Mouse (Mus musculus): ENCODE results near the gene Btbd8. TPM values are rescaled to one million over a fixed set of nuclear protein-coding genes. Genes with fewer than 3 reads are reported as not detected.

Gene Btbd8
- polyA plus RNA-seq, 1 experiment from 2014 or later: 3.6 TPM

DNA sequence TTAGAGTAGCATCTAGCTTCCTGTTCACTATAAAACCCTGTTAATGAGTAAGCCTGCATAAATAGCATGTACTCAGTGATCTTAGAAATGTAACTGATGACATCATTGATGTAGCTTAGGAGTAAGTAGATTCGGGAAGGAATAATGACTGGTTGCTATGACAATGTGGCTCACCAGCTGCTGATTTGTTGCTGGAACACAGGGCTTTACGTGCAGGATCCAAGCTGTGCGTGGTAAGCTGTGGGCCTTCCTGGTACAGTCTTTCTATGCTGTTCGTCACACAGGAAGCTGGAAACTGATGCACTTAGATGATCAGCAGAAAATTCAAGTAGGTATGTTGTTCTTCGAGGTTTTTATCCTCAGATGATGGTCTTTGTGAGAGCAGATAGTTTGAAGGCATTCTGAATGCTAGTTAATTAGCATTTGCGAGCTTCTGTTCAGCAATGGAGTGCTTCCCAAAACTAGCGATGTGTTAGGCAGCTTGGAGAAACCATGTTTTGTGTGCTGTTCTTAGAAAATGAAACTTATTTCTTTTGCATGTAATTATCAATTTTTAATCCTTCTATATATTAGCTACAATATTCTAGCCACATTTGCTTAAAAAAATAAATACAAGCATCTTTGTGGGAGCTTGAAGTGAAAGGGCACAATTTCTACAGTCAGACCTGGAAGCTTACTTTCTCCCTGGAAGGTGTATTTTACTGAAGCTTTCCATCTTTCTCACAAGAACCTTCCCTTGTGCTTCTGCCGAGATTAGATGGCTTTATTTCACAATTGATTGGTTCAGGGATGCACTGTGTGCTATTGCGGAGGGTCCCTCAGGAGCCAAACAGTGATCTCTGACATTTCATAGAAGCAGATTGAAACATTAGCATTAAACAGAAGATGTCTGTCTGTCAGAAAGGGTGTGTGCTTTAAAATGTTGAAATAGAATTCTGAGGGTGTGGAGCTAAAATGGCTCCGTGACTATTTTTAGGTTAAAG lies 60.0 kb downstream of the Btbd8 start:
- Histone ChIP-seq H3K9ac (ENCODE audit: low read depth, low read length) (no peak overlapping the region), H3K4me1 (ENCODE audit: control insufficient read depth, insufficient read depth, low read length) (no peaks in the 10 kb centered on the region), H3K9me3 (replicated peaks; ENCODE audit: control insufficient read depth, low read length) (0 out of 2 replicates have a peak, but pooled peaks cover 3% of the 10 kb centered on the region), H3K27me3 (ENCODE audit: control insufficient read depth, insufficient read depth, low read length) (no peaks in the 10 kb centered on the region), H3K4me2 (no peak overlapping the region), H3K36me3 (ENCODE audit: control insufficient read depth, insufficient read depth, low read length) (no peaks in the 10 kb centered on the region), H3K4me3 (ENCODE audit: low read depth, low read length) (no peak overlapping the region), H3K27ac (ENCODE audit: low read depth, low read length) (no peak overlapping the region)
- ATAC-seq (replicated peaks; ENCODE audit: insufficient number of reproducible peaks, low FRiP score, low TSS enrichment): no peak
- 73% methylated on average over 10 of the region's 10 CpGs for WGBS (ENCODE audit: insufficient replicate concordance)

DNA sequence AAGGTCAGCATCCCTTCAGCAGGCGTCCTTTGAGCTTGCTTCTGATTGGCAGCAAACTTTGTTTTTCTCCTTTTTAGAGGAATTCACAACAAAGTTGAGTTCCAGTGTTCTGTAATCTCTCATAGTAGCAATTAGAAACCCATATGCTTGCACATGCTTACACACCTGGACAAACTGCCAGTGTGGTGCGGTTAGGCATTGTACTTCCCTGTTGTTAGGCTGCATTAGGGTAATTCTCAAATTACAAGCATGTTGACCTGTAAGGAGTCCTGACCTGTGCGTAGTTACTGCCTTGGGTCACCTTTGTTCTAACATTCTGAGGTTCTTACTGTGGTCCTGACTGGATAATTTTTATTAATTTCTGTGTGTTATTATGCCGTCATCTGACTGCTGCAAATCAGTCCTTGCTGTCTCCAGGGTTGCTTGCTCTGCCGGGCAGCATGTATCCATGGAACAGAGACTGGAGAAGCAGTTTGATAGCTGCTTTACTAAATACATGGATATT lies 61.1 kb downstream of the Btbd8 start:
- Histone ChIP-seq H3K36me3 (ENCODE audit: control insufficient read depth, insufficient read depth, low read length) (no peaks in the 10 kb centered on the region), H3K9me3 (replicated peaks; ENCODE audit: control insufficient read depth, low read length) (0 out of 2 replicates have a peak, but pooled peaks cover 3% of the 10 kb centered on the region), H3K27me3 (ENCODE audit: control insufficient read depth, insufficient read depth, low read length) (no peaks in the 10 kb centered on the region), H3K9ac (ENCODE audit: low read depth, low read length) (no peak overlapping the region), H3K4me1 (ENCODE audit: control insufficient read depth, insufficient read depth, low read length) (no peaks in the 10 kb centered on the region), H3K4me2 (no peak overlapping the region), H3K27ac (ENCODE audit: low read depth, low read length) (no peak overlapping the region), H3K4me3 (ENCODE audit: low read depth, low read length) (no peak overlapping the region)
- WGBS (ENCODE audit: insufficient replicate concordance): 78% methylated on average over 5 of the region's 5 CpGs
- ATAC-seq (replicated peaks; ENCODE audit: insufficient number of reproducible peaks, low FRiP score, low TSS enrichment): no peak

DNA sequence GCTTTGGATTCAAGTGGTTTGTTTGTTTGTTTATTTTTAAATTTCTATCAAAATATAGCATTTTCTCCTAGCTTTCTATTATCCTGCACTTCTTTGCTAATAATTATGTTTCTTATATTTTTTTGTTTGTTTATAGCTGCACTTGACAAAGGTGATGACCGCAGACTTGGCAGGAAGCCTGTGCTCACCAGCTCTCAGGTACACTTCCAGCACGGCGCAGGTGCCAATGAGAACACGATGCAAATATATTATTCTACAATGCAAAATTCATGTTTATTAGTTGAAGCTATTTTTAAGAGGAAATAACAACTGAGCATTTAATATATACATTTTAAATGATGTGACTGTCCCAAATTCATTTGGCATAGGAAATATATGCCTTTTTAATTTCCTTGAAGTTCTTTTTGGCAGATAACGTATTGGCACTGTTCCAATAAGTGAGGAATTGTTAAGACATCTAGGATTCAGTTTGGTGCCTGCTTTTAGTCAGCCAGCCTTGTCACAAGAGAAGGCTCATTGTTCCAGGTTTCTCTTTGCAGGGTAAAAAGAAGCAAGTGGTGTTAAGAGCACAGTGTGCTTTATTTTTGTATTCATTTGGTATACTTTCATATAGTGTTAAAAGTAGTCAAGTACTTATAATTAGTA lies 62.2 kb downstream of the Btbd8 start:
- WGBS (ENCODE audit: insufficient replicate concordance): 89% methylated on average over 5 of the region's 5 CpGs
- Histone ChIP-seq H3K27me3 (ENCODE audit: control insufficient read depth, insufficient read depth, low read length) (no peaks in the 10 kb centered on the region), H3K4me2 (no peak overlapping the region), H3K9ac (ENCODE audit: low read depth, low read length) (no peak overlapping the region), H3K36me3 (ENCODE audit: control insufficient read depth, insufficient read depth, low read length) (no peaks in the 10 kb centered on the region), H3K9me3 (replicated peaks; ENCODE audit: control insufficient read depth, low read length) (no peaks in the 10 kb centered on the region), H3K4me1 (ENCODE audit: control insufficient read depth, insufficient read depth, low read length) (no peaks in the 10 kb centered on the region), H3K4me3 (ENCODE audit: low read depth, low read length) (no peak overlapping the region), H3K27ac (ENCODE audit: low read depth, low read length) (no peak overlapping the region)
- no peak for ATAC-seq (replicated peaks; ENCODE audit: insufficient number of reproducible peaks, low FRiP score, low TSS enrichment)

DNA sequence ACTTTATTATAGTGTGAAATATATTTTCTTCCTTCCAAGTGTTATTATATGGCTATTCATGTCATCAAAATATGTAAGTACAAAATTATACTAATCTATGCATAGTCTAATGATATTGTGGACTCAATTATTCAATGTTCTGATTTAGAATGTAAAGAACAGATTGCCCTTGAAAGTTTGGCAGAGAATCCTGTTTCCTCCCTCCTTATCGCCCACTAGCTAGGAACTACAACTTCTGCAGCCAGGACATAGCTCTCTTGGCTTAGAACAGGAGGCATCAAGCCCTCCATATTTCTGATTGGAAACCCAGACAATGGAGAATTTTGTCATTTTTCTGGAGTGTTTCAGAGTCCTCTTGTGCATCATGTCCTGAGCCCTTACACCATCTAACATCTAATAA lies 62.9 kb downstream of the Btbd8 start:
- Histone ChIP-seq H3K4me1 (ENCODE audit: control insufficient read depth, insufficient read depth, low read length) (no peaks in the 10 kb centered on the region), H3K36me3 (ENCODE audit: control insufficient read depth, insufficient read depth, low read length) (no peaks in the 10 kb centered on the region), H3K9ac (ENCODE audit: low read depth, low read length) (no peak overlapping the region), H3K27me3 (ENCODE audit: control insufficient read depth, insufficient read depth, low read length) (no peaks in the 10 kb centered on the region), H3K27ac (ENCODE audit: low read depth, low read length) (no peak overlapping the region), H3K4me3 (ENCODE audit: low read depth, low read length) (no peak overlapping the region), H3K9me3 (replicated peaks; ENCODE audit: control insufficient read depth, low read length) (no peaks in the 10 kb centered on the region), H3K4me2 (no peak overlapping the region)
- 90% methylated on average over 1 of the region's 1 CpGs for WGBS (ENCODE audit: insufficient replicate concordance)
- ATAC-seq (replicated peaks; ENCODE audit: insufficient number of reproducible peaks, low FRiP score, low TSS enrichment): no peak

DNA sequence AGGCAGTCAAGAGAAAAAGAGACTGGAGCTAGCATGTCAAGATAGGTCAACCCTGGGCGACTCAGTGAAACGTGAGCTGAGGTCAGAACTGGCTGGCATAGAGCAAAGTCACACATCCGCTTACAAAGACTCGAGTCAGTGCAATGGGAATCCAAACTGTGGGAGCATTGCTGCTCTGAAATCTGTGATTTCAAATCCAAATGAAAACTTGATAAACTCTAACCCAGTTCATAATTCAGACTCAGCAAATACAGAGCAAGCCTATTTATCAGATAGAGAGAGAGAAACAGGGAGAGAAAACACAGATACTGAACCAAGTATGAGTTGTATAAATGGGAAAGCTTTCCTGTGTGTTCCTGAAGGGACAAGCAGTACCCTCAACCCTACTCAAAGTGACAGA lies 69.5 kb downstream of the Btbd8 start, which contains the start of gene Gm42669:
TSS of gene Gm42669 (plus strand) at position 301 of the 400 bp plus-strand sequence.
- no peak within 1 kb of the TSS for H3K4me2 ChIP-seq
- 66% methylated on average over 4 of the region's 4 CpGs for WGBS (ENCODE audit: insufficient replicate concordance)
- H3K9ac ChIP-seq (ENCODE audit: low read depth, low read length): no peak within 1 kb of the TSS
- no peak within 1 kb of the TSS for H3K27ac ChIP-seq (ENCODE audit: low read depth, low read length)
- H3K9me3 ChIP-seq (replicated peaks; ENCODE audit: control insufficient read depth, low read length): no peaks in the 10 kb centered on the region
- no peaks in the 10 kb centered on the region for H3K36me3 ChIP-seq (ENCODE audit: control insufficient read depth, insufficient read depth, low read length)
- no peak for ATAC-seq (replicated peaks; ENCODE audit: insufficient number of reproducible peaks, low FRiP score, low TSS enrichment)
- no peaks in the 10 kb centered on the region for H3K4me1 ChIP-seq (ENCODE audit: control insufficient read depth, insufficient read depth, low read length)
- H3K4me3 ChIP-seq (ENCODE audit: low read depth, low read length): no peak within 1 kb of the TSS
- H3K27me3 ChIP-seq (ENCODE audit: control insufficient read depth, insufficient read depth, low read length): no peaks in the 10 kb centered on the region

DNA sequence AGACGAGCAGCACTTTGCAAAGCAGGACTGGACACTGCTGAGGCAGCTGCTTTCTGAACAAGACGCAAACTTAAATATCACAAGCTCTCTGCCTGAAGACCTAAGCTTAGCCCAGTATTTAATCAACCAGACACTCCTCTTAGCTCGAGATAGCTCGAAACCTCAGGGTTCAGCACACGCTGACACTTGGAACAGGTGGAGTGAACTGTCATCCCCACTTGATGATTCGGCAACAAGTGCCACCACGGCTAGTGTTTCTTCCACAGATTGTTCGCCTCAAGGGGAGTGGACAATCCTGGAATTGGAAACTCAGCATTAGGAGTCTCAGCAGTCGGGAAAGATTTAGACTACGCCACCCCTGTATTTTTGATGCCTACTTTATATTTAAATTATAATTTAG lies 72.7 kb downstream of the Btbd8 start:
- WGBS (ENCODE audit: insufficient replicate concordance): 77% methylated on average over 10 of the region's 10 CpGs
- ATAC-seq (replicated peaks; ENCODE audit: insufficient number of reproducible peaks, low FRiP score, low TSS enrichment): no peak
- H3K27me3 ChIP-seq (ENCODE audit: control insufficient read depth, insufficient read depth, low read length): no peaks in the 10 kb centered on the region

DNA sequence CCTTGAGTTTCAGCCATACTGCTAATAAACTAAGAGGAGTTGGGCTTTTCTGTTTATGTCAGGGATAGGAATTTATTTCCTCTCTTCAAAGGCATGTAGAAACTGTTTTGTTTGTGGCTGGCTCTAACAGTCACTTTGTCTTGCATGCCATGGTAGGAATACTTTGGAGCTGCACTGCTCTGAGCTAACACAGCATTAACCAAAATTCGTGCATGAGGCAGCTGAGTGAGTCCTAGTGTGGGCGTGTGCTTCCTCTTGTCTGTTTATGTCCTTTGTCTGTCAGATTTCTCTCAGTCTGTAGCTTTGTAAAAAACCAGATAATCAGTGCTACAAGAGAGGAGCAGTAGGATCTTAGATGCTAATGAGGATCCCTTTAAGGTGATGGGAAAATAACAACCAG lies 73.5 kb downstream of the Btbd8 start:
- 55% methylated on average over 2 of the region's 2 CpGs for WGBS (ENCODE audit: insufficient replicate concordance)
- Histone ChIP-seq H3K9ac (ENCODE audit: low read depth, low read length) (no peak overlapping the region), H3K9me3 (replicated peaks; ENCODE audit: control insufficient read depth, low read length) (no peaks in the 10 kb centered on the region), H3K27me3 (ENCODE audit: control insufficient read depth, insufficient read depth, low read length) (no peaks in the 10 kb centered on the region), H3K27ac (ENCODE audit: low read depth, low read length) (no peak overlapping the region), H3K4me1 (ENCODE audit: control insufficient read depth, insufficient read depth, low read length) (no peaks in the 10 kb centered on the region), H3K4me3 (ENCODE audit: low read depth, low read length) (no peak overlapping the region), H3K36me3 (ENCODE audit: control insufficient read depth, insufficient read depth, low read length) (no peaks in the 10 kb centered on the region), H3K4me2 (no peak overlapping the region)
- ATAC-seq (replicated peaks; ENCODE audit: insufficient number of reproducible peaks, low FRiP score, low TSS enrichment): no peak

More for the DNA sequence above, 72.7 kb downstream of the Btbd8 start:
- Histone ChIP-seq H3K9me3 (replicated peaks; ENCODE audit: control insufficient read depth, low read length) (no peaks in the 10 kb centered on the region), H3K27ac (ENCODE audit: low read depth, low read length) (no peak overlapping the region), H3K9ac (ENCODE audit: low read depth, low read length) (no peak overlapping the region), H3K4me1 (ENCODE audit: control insufficient read depth, insufficient read depth, low read length) (no peaks in the 10 kb centered on the region), H3K36me3 (ENCODE audit: control insufficient read depth, insufficient read depth, low read length) (no peaks in the 10 kb centered on the region), H3K4me3 (ENCODE audit: low read depth, low read length) (no peak overlapping the region), H3K4me2 (no peak overlapping the region)

DNA sequence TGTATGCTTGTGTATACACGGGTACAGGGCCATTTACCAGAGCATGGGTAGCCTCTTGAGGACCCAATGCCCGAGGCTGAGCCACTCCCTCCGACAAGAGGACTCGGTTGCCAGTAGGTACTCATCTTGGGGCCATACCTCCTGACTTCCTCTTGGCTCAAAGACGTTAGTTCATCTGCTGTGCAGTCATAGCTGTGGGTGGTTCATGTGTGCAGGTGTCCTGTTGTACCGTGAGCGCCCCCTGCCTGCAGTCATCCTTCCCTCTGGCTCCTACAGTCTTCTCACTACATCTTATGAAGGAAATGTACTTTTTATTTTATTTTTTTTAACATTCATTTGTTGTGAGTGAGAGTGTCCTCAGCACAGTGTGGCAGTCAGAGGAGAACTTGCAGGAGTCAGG lies 75.8 kb downstream of the Btbd8 start:
- Histone ChIP-seq H3K9me3 (replicated peaks; ENCODE audit: control insufficient read depth, low read length) (no peaks in the 10 kb centered on the region), H3K4me3 (ENCODE audit: low read depth, low read length) (no peak overlapping the region), H3K9ac (ENCODE audit: low read depth, low read length) (no peak overlapping the region), H3K4me2 (no peak overlapping the region), H3K4me1 (ENCODE audit: control insufficient read depth, insufficient read depth, low read length) (no peaks in the 10 kb centered on the region), H3K36me3 (ENCODE audit: control insufficient read depth, insufficient read depth, low read length) (no peaks in the 10 kb centered on the region), H3K27me3 (ENCODE audit: control insufficient read depth, insufficient read depth, low read length) (no peaks in the 10 kb centered on the region), H3K27ac (ENCODE audit: low read depth, low read length) (no peak overlapping the region)
- no peak for ATAC-seq (replicated peaks; ENCODE audit: insufficient number of reproducible peaks, low FRiP score, low TSS enrichment)
- 46% methylated on average over 7 of the region's 7 CpGs for WGBS (ENCODE audit: insufficient replicate concordance)
